Mouse (Mus musculus) liver, embryonic 15.5 days (tissue): ENCODE data around the gene Dock2. TPM values are rescaled to one million over a fixed set of nuclear protein-coding genes. Genes with fewer than 3 reads are reported as not detected.

ENCODE experiments used
- ATAC-seq: fragments of 200-750 bp; cut with Nextera tagmentation; 2 replicates; pipeline ENCODE4 v1.8.0; 2017; ENCODE audit warnings: moderate number of reproducible peaks, mild to moderate bottlenecking, moderate library complexity; ENCODE audit not compliant: insufficient read depth
- H3K27ac ChIP-seq: fragments of 300-500 bp; sonication (generic); replicated peaks from 2 replicates; pipeline ENCODE4 v1.5.1; 2015; ENCODE audit warnings: mild to moderate bottlenecking, inconsistent platforms
- H3K27me3 ChIP-seq: fragments of 300-500 bp; sonication (generic); 2 replicates; pipeline ENCODE4 v1.6.1; 2015; ENCODE audit warnings: mild to moderate bottlenecking, inconsistent platforms
- H3K36me3 ChIP-seq: fragments of 300-500 bp; sonication (generic); replicated peaks from 2 replicates; pipeline ENCODE4 v1.6.1; 2015; ENCODE audit warnings: moderate library complexity, mild to moderate bottlenecking, inconsistent platforms
- H3K4me1 ChIP-seq: fragments of 300-500 bp; sonication (generic); replicated peaks from 2 replicates; pipeline ENCODE4 v1.6.1; 2015; ENCODE audit warnings: inconsistent platforms
- H3K4me2 ChIP-seq: fragments of 300-500 bp; sonication (generic); 2 replicates; pipeline ENCODE4 v1.6.1; 2015; ENCODE audit warnings: moderate library complexity, mild to moderate bottlenecking, inconsistent platforms
- H3K4me3 ChIP-seq: fragments of 300-500 bp; sonication (generic); replicated peaks from 2 replicates; pipeline ENCODE4 v1.5.1; 2015; ENCODE audit warnings: mild to moderate bottlenecking, inconsistent platforms
- H3K9ac ChIP-seq: fragments of 300-500 bp; sonication (generic); 2 replicates; pipeline ENCODE4 v1.6.1; 2015; ENCODE audit warnings: moderate library complexity, mild to moderate bottlenecking, inconsistent platforms
- H3K9me3 ChIP-seq: fragments of 300-500 bp; sonication (generic); replicated peaks from 2 replicates; pipeline ENCODE4 v1.6.1; 2016; ENCODE audit warnings: inconsistent platforms
- WGBS: fragments of 180-500 bp; shearing (Covaris S2); methylation state at CpG from one replicate; pipeline ENCODE4 v1.1.7; 2015; ENCODE audit warnings: mixed read lengths; ENCODE audit not compliant: insufficient replicate concordance; 5-methylcytosine and 5-hydroxymethylcytosine counted together
- polyA plus RNA-seq: library from polyadenylated mRNA; unstranded; fragments of >200 nt; fragmentation: Nextera tagmentation; extraction: Ambion mirVana; gene quantifications from 2 replicates; pipeline ENCODE4 v1.2.1, GENCODE M21; 2015

Gene Dock2
- polyA plus RNA-seq, 1 experiment from 2014 or later = 4.6 TPM

DNA sequence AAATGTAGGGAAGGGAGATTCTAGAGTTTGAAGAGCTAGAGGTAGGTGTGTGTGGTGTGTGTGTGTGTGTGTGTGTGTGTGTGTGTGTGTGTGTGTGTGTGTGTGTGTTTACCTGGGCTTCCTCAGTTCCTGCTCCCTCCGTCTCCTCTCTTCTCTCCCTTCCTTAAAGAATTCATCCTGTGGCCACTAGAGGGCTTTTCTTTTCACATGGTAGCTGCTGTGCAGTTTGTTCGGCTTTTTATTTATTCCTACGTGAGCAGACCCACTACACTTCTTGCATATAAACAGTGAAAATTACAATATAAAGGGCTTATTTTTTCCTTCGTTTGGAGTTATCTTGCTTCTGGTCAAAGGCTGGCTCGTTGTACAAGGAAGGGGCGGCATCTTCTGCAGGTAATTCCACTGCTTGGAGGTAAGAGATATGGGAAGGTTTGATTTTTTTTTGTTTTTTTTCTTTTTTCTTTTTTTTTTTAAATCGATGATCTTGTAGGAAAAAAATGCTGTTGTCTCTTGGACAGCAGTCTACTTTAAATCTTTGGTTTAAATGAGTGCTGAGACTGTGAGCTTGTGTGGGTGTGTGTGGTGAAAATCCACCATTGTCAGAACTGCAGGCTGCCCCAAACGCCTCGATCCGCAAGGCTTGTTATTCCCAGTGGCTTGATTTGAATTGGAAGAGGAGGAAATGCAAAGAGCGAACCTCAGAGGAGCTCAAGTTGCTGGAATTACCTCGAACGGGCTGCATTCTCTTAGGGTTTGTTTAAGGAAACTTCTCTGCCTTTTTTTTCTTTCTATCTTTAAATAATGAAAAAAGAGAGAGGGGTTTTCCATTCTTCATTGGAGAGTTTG is 468.9 kb downstream of the Dock2 start, which contains the start of gene Fam196b:
Gene Fam196b (plus strand): TSS at position 289 of the 846 bp plus-strand sequence.
- Histone ChIP-seq H3K9ac (no peak within 1 kb of the TSS), H3K27me3 (no peaks in the 10 kb centered on the region), H3K4me2 (no peak within 1 kb of the TSS), H3K27ac (no peak within 1 kb of the TSS), H3K4me3 (no peak within 1 kb of the TSS), H3K36me3 (no peaks in the 10 kb centered on the region), H3K9me3 (no peaks in the 10 kb centered on the region), H3K4me1 (no peaks in the 10 kb centered on the region)
- no peak for ATAC-seq
- 28% methylated on average over 13 of the region's 13 CpGs for WGBS

DNA sequence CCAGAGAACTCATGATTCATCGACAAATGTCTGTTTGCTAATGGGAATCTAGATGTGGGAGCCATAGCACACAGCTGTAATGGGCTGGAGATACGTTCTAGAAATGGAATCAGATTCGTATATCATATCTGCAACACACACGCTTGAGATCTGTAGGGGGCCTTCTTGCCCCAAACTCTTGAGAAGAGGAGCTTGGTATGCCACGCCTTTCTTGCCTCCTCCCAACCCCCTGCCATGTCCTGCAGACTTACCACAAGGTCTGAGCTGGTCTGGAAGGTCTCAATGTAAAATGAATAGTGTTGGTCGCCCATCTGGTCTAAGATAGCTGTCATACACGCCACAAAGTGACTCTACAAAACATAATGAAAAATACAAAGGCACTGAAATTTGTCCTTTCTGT is 471.5 kb downstream of the Dock2 start:
- H3K4me1 ChIP-seq = no peaks in the 10 kb centered on the region
- H3K4me2 ChIP-seq = no peak overlapping the region
- no peaks in the 10 kb centered on the region for H3K9me3 ChIP-seq
- no peak overlapping the region for H3K9ac ChIP-seq
- no peaks in the 10 kb centered on the region for H3K27me3 ChIP-seq
- ATAC-seq = no peak
- no peak overlapping the region for H3K27ac ChIP-seq
- H3K4me3 ChIP-seq = no peak overlapping the region
- 31% methylated on average over 7 of the region's 7 CpGs for WGBS
- H3K36me3 ChIP-seq = no peaks in the 10 kb centered on the region

DNA sequence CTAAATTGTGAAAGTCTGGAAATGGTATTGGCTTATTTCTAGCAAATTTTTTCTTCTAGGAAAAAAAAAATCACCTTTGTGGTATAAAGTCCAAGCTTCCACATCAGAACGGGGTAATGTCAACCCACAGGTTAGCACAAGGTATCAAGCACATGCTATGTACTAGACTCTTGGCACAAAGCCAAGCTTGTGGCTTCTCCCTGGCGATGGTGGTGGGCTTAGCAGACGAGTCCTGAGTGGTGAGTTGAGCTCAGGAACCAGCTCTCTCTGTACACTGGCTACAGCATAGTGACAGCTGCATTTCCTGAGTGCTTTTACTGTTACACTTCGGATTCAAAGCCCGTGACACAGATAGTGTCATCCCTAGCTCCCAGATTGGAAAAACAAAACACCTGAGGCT is 472.0 kb downstream of the Dock2 start:
- no peaks in the 10 kb centered on the region for H3K27me3 ChIP-seq
- H3K36me3 ChIP-seq = no peaks in the 10 kb centered on the region
- no peak overlapping the region for H3K27ac ChIP-seq
- ATAC-seq = no peak
- H3K4me3 ChIP-seq = no peak overlapping the region
- no peaks in the 10 kb centered on the region for H3K9me3 ChIP-seq
- no peak overlapping the region for H3K4me2 ChIP-seq
- 47% methylated on average over 5 of the region's 5 CpGs for WGBS
- H3K4me1 ChIP-seq = no peaks in the 10 kb centered on the region
- H3K9ac ChIP-seq = no peak overlapping the region

DNA sequence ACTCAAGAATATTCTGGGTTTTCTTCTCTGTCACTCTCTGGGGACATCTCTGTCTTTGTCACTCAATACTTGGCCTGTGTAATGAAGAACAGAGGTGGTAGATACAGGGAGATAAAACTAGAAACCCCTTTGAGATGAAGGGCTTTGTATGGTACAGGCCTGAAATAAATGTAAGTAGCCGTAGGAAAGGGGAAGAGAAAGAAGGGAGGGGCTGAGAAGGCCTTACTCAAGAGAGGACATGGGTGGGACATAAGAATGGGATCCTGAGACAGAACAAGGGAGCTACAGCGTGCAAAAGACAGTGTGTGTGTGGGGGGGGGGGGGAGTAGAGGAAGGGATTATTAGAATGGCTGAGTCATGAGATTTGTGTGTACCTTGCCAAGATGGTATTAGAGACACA is 474.3 kb downstream of the Dock2 start:
- H3K4me1 ChIP-seq = no peaks in the 10 kb centered on the region
- no peaks in the 10 kb centered on the region for H3K9me3 ChIP-seq
- H3K36me3 ChIP-seq = no peaks in the 10 kb centered on the region
- H3K4me3 ChIP-seq = no peak overlapping the region
- ATAC-seq = no peak
- no peak overlapping the region for H3K9ac ChIP-seq
- no peaks in the 10 kb centered on the region for H3K27me3 ChIP-seq
- 42% methylated on average over 2 of the region's 2 CpGs for WGBS
- H3K27ac ChIP-seq = no peak overlapping the region
- H3K4me2 ChIP-seq = no peak overlapping the region

DNA sequence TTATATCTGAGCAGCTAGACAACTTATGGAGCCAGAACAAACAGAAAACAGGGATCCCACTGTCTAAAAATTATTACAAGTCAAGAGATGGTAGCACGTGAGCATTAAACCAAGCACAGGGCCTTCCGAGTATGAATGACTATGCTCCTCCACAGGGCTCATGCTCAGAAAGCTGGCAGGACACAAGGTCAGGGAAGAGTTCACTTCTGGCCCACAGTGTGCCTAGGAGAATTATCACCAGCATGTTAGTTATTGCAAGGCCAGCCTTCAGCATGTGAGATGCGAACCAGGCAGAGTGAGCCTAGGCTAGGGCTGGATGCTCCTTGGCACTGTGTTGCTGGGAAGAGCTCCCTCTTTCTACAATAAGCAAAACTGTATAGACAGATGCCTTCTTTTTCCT is 475.0 kb downstream of the Dock2 start:
- Histone ChIP-seq H3K9me3 (no peaks in the 10 kb centered on the region), H3K4me1 (no peaks in the 10 kb centered on the region), H3K9ac (no peak overlapping the region), H3K27ac (no peak overlapping the region), H3K4me2 (no peak overlapping the region), H3K27me3 (no peaks in the 10 kb centered on the region), H3K36me3 (no peaks in the 10 kb centered on the region), H3K4me3 (no peak overlapping the region)
- WGBS = 81% methylated on average over 3 of the region's 3 CpGs
- ATAC-seq = no peak

DNA sequence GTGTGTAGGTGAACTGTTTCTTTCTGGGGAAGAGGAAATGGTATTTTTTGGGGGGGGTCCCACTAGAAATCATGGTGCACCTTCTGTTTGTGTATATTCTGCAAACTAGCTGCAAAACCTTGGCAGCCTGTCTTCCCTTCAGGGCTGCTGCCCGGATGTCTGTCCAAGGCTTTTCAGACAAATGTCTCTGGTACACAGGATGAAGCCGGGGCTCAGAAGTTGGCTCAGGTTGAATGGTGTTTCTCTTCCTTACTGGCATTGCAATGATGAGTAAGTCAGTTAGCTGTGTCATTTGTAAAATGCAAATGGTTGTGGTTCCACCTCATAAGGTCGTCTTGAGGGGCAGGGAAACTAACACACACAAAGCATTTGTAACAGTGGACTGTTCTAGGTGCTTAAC is 477.5 kb downstream of the Dock2 start:
- 60% methylated on average over 3 of the region's 3 CpGs for WGBS
- Histone ChIP-seq H3K36me3 (no peaks in the 10 kb centered on the region), H3K4me3 (no peak overlapping the region), H3K27me3 (no peaks in the 10 kb centered on the region), H3K4me1 (no peaks in the 10 kb centered on the region), H3K4me2 (no peak overlapping the region), H3K9me3 (no peaks in the 10 kb centered on the region), H3K27ac (no peak overlapping the region), H3K9ac (no peak overlapping the region)
- ATAC-seq = no peak

DNA sequence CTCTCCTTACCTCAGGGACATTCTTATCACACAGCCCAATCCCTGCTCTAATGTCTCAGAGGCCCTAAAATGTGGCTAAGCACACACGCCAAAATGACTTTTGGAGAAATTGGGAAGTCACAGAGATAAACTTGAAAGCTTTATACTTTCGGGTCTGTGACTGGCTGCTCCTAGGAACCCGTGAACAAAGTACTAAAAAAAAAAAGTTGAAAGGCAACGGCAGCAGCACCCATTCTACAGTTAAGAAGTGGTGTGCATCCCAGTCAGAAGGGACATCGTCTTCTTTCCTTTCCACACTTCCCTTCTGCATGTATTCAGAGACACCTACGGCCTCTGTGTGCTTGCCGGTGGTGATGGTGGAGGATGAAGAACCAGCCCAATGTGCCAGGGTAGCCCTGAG is 483.6 kb downstream of the Dock2 start:
- H3K27me3 ChIP-seq = no peaks in the 10 kb centered on the region
- H3K4me2 ChIP-seq = no peak overlapping the region
- H3K9me3 ChIP-seq = no peaks in the 10 kb centered on the region
- H3K27ac ChIP-seq = no peak overlapping the region
- no peak for ATAC-seq
- WGBS = 59% methylated on average over 7 of the region's 7 CpGs
- no peaks in the 10 kb centered on the region for H3K4me1 ChIP-seq
- no peaks in the 10 kb centered on the region for H3K36me3 ChIP-seq
- H3K4me3 ChIP-seq = no peak overlapping the region
- no peak overlapping the region for H3K9ac ChIP-seq

DNA sequence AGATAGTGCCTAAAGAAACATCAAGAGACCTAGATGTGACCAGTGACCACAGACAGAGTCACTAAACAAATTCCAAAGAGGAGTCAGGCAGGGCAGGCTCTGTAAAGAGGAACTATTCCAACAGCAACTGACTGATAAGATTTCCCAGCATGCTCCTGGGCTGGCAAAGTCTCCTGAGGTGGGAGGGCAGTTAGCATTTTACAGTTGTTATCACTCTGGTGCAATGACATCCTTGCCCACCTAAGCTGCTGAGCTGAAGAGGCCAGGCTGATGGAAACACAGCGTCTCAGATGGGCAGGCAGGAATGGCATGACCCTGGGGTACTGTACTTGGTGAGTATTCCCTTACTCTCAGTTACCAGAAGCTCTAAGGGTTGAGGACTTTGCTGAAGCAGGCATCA is 484.1 kb downstream of the Dock2 start:
- no peaks in the 10 kb centered on the region for H3K27me3 ChIP-seq
- H3K4me1 ChIP-seq = no peaks in the 10 kb centered on the region
- no peaks in the 10 kb centered on the region for H3K36me3 ChIP-seq
- 17% methylated on average over 1 of the region's 1 CpGs for WGBS
- H3K4me3 ChIP-seq = no peak overlapping the region
- no peak for ATAC-seq
- H3K4me2 ChIP-seq = no peak overlapping the region
- H3K9me3 ChIP-seq = no peaks in the 10 kb centered on the region
- no peak overlapping the region for H3K27ac ChIP-seq
- H3K9ac ChIP-seq = no peak overlapping the region

DNA sequence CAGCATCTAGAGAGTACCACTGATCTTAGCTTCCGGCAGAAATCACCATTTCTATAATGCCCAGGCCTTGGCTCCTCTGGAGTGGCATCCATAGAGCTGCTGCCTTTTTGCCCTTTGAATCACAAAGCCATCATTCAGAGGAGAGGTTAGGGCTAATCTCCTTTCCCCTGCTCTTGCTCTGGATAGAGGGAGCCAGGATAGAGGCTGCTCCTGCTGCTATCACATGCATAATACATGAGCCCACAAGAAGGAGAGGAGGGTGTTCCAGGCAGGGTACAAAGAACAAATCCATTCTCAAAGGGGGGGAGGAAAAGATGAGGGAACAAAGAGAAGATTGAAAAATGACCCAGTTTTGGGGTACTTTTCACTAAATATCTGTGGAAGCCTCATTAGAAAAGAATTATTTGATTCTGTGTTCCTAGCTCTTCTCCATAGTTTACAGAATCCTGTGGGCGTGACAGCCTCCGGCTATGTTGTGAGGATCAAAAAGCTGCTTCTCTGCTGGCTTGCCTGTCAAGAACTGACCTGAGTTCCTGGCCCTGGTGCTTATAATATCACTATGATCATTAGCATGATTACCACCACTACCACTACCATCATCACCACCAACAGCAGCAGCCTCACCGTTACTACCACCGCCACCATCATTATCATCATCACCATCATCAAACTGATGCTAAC is 485.9 kb downstream of the Dock2 start:
- H3K9ac ChIP-seq = no peak overlapping the region
- no peak overlapping the region for H3K4me2 ChIP-seq
- H3K36me3 ChIP-seq = no peaks in the 10 kb centered on the region
- no peak for ATAC-seq
- H3K4me1 ChIP-seq = no peaks in the 10 kb centered on the region
- 69% methylated on average over 5 of the region's 5 CpGs for WGBS
- H3K4me3 ChIP-seq = no peak overlapping the region
- no peak overlapping the region for H3K27ac ChIP-seq
- H3K27me3 ChIP-seq = no peaks in the 10 kb centered on the region
- H3K9me3 ChIP-seq = no peaks in the 10 kb centered on the region

DNA sequence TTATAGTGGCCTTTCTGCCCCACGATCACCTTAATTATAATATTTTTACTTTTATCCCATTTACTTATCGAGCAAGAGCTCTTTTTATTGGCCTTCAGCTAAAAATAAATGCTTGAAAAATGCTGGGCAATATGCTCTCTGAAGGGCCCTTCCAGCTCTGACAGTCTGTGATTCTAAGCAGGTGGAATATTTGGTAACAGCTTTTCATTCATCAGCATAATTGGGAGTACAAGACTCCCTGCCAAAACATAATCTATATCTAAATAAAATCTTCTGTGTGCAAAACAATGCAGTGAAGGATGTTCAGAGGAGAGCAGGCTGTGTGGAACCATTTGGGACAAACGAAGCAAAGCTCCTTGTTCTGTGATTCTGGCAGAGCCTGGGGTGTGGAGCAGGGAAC is 492.4 kb downstream of the Dock2 start:
- no peak for ATAC-seq
- Histone ChIP-seq H3K4me1 (no peaks in the 10 kb centered on the region), H3K27me3 (no peaks in the 10 kb centered on the region), H3K4me3 (no peak overlapping the region), H3K27ac (no peak overlapping the region), H3K9me3 (no peaks in the 10 kb centered on the region), H3K36me3 (no peaks in the 10 kb centered on the region), H3K9ac (no peak overlapping the region), H3K4me2 (no peak overlapping the region)
- 52% methylated on average over 3 of the region's 3 CpGs for WGBS

DNA sequence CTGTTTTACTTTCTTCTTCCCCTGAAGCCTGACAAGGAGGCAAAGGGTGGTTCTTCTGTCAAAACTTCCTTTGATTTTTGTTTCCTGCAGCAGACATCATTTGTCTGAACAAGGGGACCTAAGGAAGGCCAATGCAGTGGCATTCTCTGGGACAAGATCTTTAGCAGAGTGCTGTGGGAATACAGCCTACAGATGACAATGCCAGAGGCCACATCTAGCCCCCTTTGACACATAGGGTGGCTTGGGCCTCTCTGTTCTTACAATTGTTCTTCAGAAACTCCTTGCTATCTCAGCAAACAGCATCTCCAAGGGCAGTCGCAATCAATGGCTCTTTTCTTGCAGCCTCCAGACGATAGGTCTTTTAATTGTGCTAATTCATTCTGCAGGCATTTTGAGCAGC is 493.0 kb downstream of the Dock2 start:
- Histone ChIP-seq H3K27me3 (no peaks in the 10 kb centered on the region), H3K4me1 (no peaks in the 10 kb centered on the region), H3K9ac (no peak overlapping the region), H3K27ac (no peak overlapping the region), H3K36me3 (no peaks in the 10 kb centered on the region), H3K4me2 (no peak overlapping the region), H3K9me3 (no peaks in the 10 kb centered on the region), H3K4me3 (no peak overlapping the region)
- WGBS = 50% methylated on average over 2 of the region's 2 CpGs
- no peak for ATAC-seq
